Mouse (Mus musculus) embryonic facial prominence, embryonic 10.5 days (tissue): ENCODE data around the gene Plekhm1. TPM values are rescaled to one million over a fixed set of nuclear protein-coding genes. Genes with fewer than 3 reads are reported as not detected.
"Not testable (repeated sequence)": the region's sequence is repeated elsewhere in the genome, so short reads cannot be mapped to it uniquely, and the experiment has no call there.

Experiments used
- DNase-seq: peaks from one replicate; pipeline ENCODE4 v3.0.0-alpha.2; 2017; ENCODE audit warnings: low spot score
- H3K27ac ChIP-seq: fragments of 300-500 bp; sonication (generic); replicated peaks from 2 replicates; pipeline ENCODE4 v1.5.1; 2016; ENCODE audit warnings: mild to moderate bottlenecking
- H3K27me3 ChIP-seq: fragments of 300-500 bp; sonication (generic); replicated peaks from 2 replicates; pipeline ENCODE4 v1.6.1; 2016; ENCODE audit warnings: low read depth, mild to moderate bottlenecking; ENCODE audit not compliant: poor library complexity, severe bottlenecking
- H3K36me3 ChIP-seq: fragments of 300-500 bp; sonication (generic); replicated peaks from 2 replicates; pipeline ENCODE4 v1.6.1; 2016; ENCODE audit warnings: mild to moderate bottlenecking, moderate library complexity
- H3K4me1 ChIP-seq: fragments of 300-500 bp; sonication (generic); 2 replicates; pipeline ENCODE4 v1.6.1; 2016
- H3K4me3 ChIP-seq: fragments of 300-500 bp; sonication (generic); 2 replicates; pipeline ENCODE4 v1.5.1; 2016; ENCODE audit warnings: mild to moderate bottlenecking, moderate library complexity
- H3K9me3 ChIP-seq: fragments of 300-500 bp; sonication (generic); 2 replicates; pipeline ENCODE4 v1.6.1; 2016; ENCODE audit warnings: mild to moderate bottlenecking
- WGBS: fragments of 180-500 bp; shearing (Covaris S2); methylation state at CpG from one replicate; pipeline ENCODE4 v1.1.7; 2016; 5-methylcytosine and 5-hydroxymethylcytosine counted together
- polyA plus RNA-seq: library from polyadenylated mRNA; unstranded; fragments of >200 nt; fragmentation: Nextera tagmentation; extraction: Ambion mirVana; gene quantifications from 2 replicates; pipeline ENCODE4 v1.2.1, GENCODE M21; 2016

Gene Plekhm1
- polyA plus RNA-seq, 1 experiment from 2014 or later, result 8.1 TPM

- WGBS, result 24% methylated on average over 18 of the region's 18 CpGs
- Histone ChIP-seq H3K27ac (no peak overlapping the region), H3K36me3 (no peaks in the 10 kb centered on the region), H3K9me3 (no peaks in the 10 kb centered on the region), H3K4me1 (peaks cover 21% of the 10 kb centered on the region), H3K27me3 (peaks cover 51% of the 10 kb centered on the region), H3K4me3 (peak overlapping the region; percentile 45)
- DNase-seq, result peak; percentile 88
Observed at GRCm38 (mm10) chr11:103332186-103332889, 80.1 kb downstream of the Plekhm1 start.

GRCm38 (mm10) chr11:103331502-103332185 is 80.8 kb downstream of the Plekhm1 start:
- Histone ChIP-seq H3K4me3 (no peak overlapping the region), H3K36me3 (no peaks in the 10 kb centered on the region), H3K27ac (no peak overlapping the region), H3K9me3 (no peaks in the 10 kb centered on the region), H3K27me3 (peaks cover 49% of the 10 kb centered on the region), H3K4me1 (peaks cover 21% of the 10 kb centered on the region)
- no peak for DNase-seq
- WGBS, result 90% methylated on average over 10 of the region's 10 CpGs

- Histone ChIP-seq H3K27ac (no peak overlapping the region), H3K9me3 (no peaks in the 10 kb centered on the region), H3K27me3 (peaks cover 44% of the 10 kb centered on the region), H3K36me3 (no peaks in the 10 kb centered on the region), H3K4me3 (no peak overlapping the region), H3K4me1 (peaks cover 21% of the 10 kb centered on the region)
- WGBS, result 72% methylated on average over 7 of the region's 7 CpGs
- no peak for DNase-seq
Observed at GRCm38 (mm10) chr11:103330651-103331319, 81.7 kb downstream of the Plekhm1 start.

- H3K27me3 ChIP-seq, result peaks cover 21% of the 10 kb centered on the region
- no peak overlapping the region for H3K4me3 ChIP-seq
- no peak overlapping the region for H3K27ac ChIP-seq
- 16% methylated on average over 5 of the region's 5 CpGs for WGBS
- peaks cover 12% of the 10 kb centered on the region for H3K4me1 ChIP-seq
- H3K9me3 ChIP-seq, result no peaks in the 10 kb centered on the region
- H3K36me3 ChIP-seq, result no peaks in the 10 kb centered on the region
- DNase-seq, result peak; percentile 80
Observed at GRCm38 (mm10) chr11:103326950-103327349, 85.5 kb downstream of the Plekhm1 start.

GRCm38 (mm10) chr11:103325172-103325571 is 87.3 kb downstream of the Plekhm1 start:
- peak; percentile 82 for DNase-seq
- Histone ChIP-seq H3K9me3 (no peaks in the 10 kb centered on the region), H3K4me1 (peaks cover 12% of the 10 kb centered on the region), H3K4me3 (no peak overlapping the region), H3K27ac (no peak overlapping the region), H3K36me3 (no peaks in the 10 kb centered on the region), H3K27me3 (peaks cover 16% of the 10 kb centered on the region)
- 19% methylated on average over 8 of the region's 8 CpGs for WGBS

GRCm38 (mm10) chr11:103324723-103325122 is 87.8 kb downstream of the Plekhm1 start:
- 68% methylated on average over 13 of the region's 13 CpGs for WGBS
- H3K9me3 ChIP-seq, result no peaks in the 10 kb centered on the region
- DNase-seq, result no peak
- H3K4me3 ChIP-seq, result no peak overlapping the region
- no peak overlapping the region for H3K27ac ChIP-seq
- H3K36me3 ChIP-seq, result no peaks in the 10 kb centered on the region
- peaks cover 12% of the 10 kb centered on the region for H3K4me1 ChIP-seq
- peaks cover 17% of the 10 kb centered on the region for H3K27me3 ChIP-seq

- Histone ChIP-seq H3K4me1 (peaks cover 12% of the 10 kb centered on the region), H3K27me3 (peaks cover 23% of the 10 kb centered on the region)
- not testable (repeated sequence) for DNase-seq, H3K36me3 ChIP-seq, H3K27ac ChIP-seq, H3K4me3 ChIP-seq, H3K9me3 ChIP-seq
- 45% methylated on average over 4 of the region's 4 CpGs for WGBS
Observed at GRCm38 (mm10) chr11:103322832-103323231, 89.7 kb downstream of the Plekhm1 start.

GRCm38 (mm10) chr11:103320646-103321045 is 91.8 kb downstream of the Plekhm1 start:
- H3K27me3 ChIP-seq, result peaks cover 27% of the 10 kb centered on the region
- peaks cover 12% of the 10 kb centered on the region for H3K4me1 ChIP-seq
- no peak for DNase-seq
- WGBS, result 78% methylated on average over 4 of the region's 4 CpGs
- H3K9me3 ChIP-seq, result no peaks in the 10 kb centered on the region
- no peak overlapping the region for H3K27ac ChIP-seq
- H3K36me3 ChIP-seq, result no peaks in the 10 kb centered on the region
- no peak overlapping the region for H3K4me3 ChIP-seq

- H3K4me1 ChIP-seq, result peaks cover 11% of the 10 kb centered on the region
- DNase-seq, result no peak
- H3K27me3 ChIP-seq, result peaks cover 27% of the 10 kb centered on the region
- no peaks in the 10 kb centered on the region for H3K36me3 ChIP-seq
- H3K4me3 ChIP-seq, result no peak overlapping the region
- no peak overlapping the region for H3K27ac ChIP-seq
- no peaks in the 10 kb centered on the region for H3K9me3 ChIP-seq
- WGBS, result 86% methylated on average over 8 of the region's 8 CpGs
Observed at GRCm38 (mm10) chr11:103320196-103320595, 92.3 kb downstream of the Plekhm1 start.

- DNase-seq, result no peak
Observed at GRCm38 (mm10) chr11:103318042-103318441, 94.4 kb downstream of the Plekhm1 start.

GRCm38 (mm10) chr11:103315379-103315778 is 97.1 kb downstream of the Plekhm1 start:
- no peaks in the 10 kb centered on the region for H3K9me3 ChIP-seq
- H3K27me3 ChIP-seq, result peaks cover 24% of the 10 kb centered on the region
- peaks cover 18% of the 10 kb centered on the region for H3K4me1 ChIP-seq
- H3K27ac ChIP-seq, result 0 out of 2 replicates have a peak overlapping the region, but pooled peaks have one; percentile 5
- 83% methylated on average over 5 of the region's 5 CpGs for WGBS
- DNase-seq, result no peak
- H3K36me3 ChIP-seq, result no peaks in the 10 kb centered on the region
- no peak overlapping the region for H3K4me3 ChIP-seq

More at GRCm38 (mm10) chr11:103318042-103318441, 94.4 kb downstream of the Plekhm1 start:
- Histone ChIP-seq H3K4me1 (peaks cover 8% of the 10 kb centered on the region; the same call in 1 of the 2 replicates), H3K27ac (no peak overlapping the region), H3K9me3 (no peaks in the 10 kb centered on the region), H3K4me3 (no peak overlapping the region), H3K36me3 (no peaks in the 10 kb centered on the region), H3K27me3 (peaks cover 12% of the 10 kb centered on the region; the same call in 1 of the 2 replicates)
- WGBS, result 65% methylated on average over 1 of the region's 1 CpGs

- peaks cover 22% of the 10 kb centered on the region for H3K27me3 ChIP-seq
- H3K4me1 ChIP-seq, result peaks cover 18% of the 10 kb centered on the region
- no peak for DNase-seq
- no peak overlapping the region for H3K27ac ChIP-seq
- no peaks in the 10 kb centered on the region for H3K9me3 ChIP-seq
- 77% methylated on average over 10 of the region's 10 CpGs for WGBS
- H3K4me3 ChIP-seq, result no peak overlapping the region
- H3K36me3 ChIP-seq, result no peaks in the 10 kb centered on the region
Observed at GRCm38 (mm10) chr11:103314736-103315374, 97.6 kb downstream of the Plekhm1 start.
